Mouse (Mus musculus): ENCODE data around the gene Dpysl5. TPM values are rescaled to one million over a fixed set of nuclear protein-coding genes. Genes with fewer than 3 reads are reported as not detected.

Gene Dpysl5
- total RNA-seq, 2 experiments from 2014 or later = 0.77 to 0.87 TPM

- no peak for DNase-seq
- intact Hi-C loops (cut with DNase I) = no loop called here
These were observed 43.9 kb downstream of the Dpysl5 start for GRCm38 (mm10) chr5:30755215-30755614.

GRCm38 (mm10) chr5:30762815-30763510, 51.6 kb downstream of the Dpysl5 start:
- DNase-seq = no peak
- intact Hi-C loops (cut with DNase I) = no loop called here

GRCm38 (mm10) chr5:30763511-30763830, 52.1 kb downstream of the Dpysl5 start:
- no peak for DNase-seq
- intact Hi-C loops (cut with DNase I) = no loop called here

GRCm38 (mm10) chr5:30765596-30766370, 54.4 kb downstream of the Dpysl5 start:
- intact Hi-C loops (cut with DNase I) = no loop called here

GRCm38 (mm10) chr5:30768082-30768481, 56.7 kb downstream of the Dpysl5 start:
- DNase-seq = peak in 1 of 2 experiments; percentile 8
- intact Hi-C loops (cut with DNase I) = no loop called here

More at GRCm38 (mm10) chr5:30765596-30766370, 54.4 kb downstream of the Dpysl5 start:
- peak in 1 of 2 experiments; percentile 10 for DNase-seq

- intact Hi-C loops (cut with DNase I) = no loop called here
- peak; percentile 55 to 75 for DNase-seq
These were observed 57.2 kb downstream of the Dpysl5 start for GRCm38 (mm10) chr5:30768598-30768997.

GRCm38 (mm10) chr5:30769075-30769474, 57.7 kb downstream of the Dpysl5 start:
- no peak for DNase-seq
- intact Hi-C loops (cut with DNase I) = no loop called here

GRCm38 (mm10) chr5:30774601-30775371, 63.4 kb downstream of the Dpysl5 start:
- intact Hi-C loops (cut with DNase I) = loop anchor here (1.0 to 10.0 kb wide), 2 partner anchors 65 to 260 kb away; no protein-coding TSS in a partner anchor
- peak; percentile 90 to 94 for DNase-seq

- intact Hi-C loops (cut with DNase I) = no loop called here
- DNase-seq = peak; percentile 63 to 66
These were observed 69.3 kb downstream of the Dpysl5 start for GRCm38 (mm10) chr5:30780699-30781098.

- intact Hi-C loops (cut with DNase I) = no loop called here
These were observed 69.8 kb downstream of the Dpysl5 start for GRCm38 (mm10) chr5:30781147-30781546.

GRCm38 (mm10) chr5:30787381-30787780, 76.0 kb downstream of the Dpysl5 start:
- intact Hi-C loops (cut with DNase I) = no loop called here

More at GRCm38 (mm10) chr5:30781147-30781546, 69.8 kb downstream of the Dpysl5 start:
- DNase-seq = no peak

GRCm38 (mm10) chr5:30790047-30790446, 78.7 kb downstream of the Dpysl5 start:
- intact Hi-C loops (cut with DNase I) = no loop called here
- DNase-seq = no peak

More at GRCm38 (mm10) chr5:30787381-30787780, 76.0 kb downstream of the Dpysl5 start:
- DNase-seq = no peak

GRCm38 (mm10) chr5:30796125-30796524, 84.8 kb downstream of the Dpysl5 start:
- intact Hi-C loops (cut with DNase I) = loop anchor here (1.0 to 2.0 kb wide), 3 partner anchors 17 to 87 kb away; no protein-coding TSS in a partner anchor
- DNase-seq = peak; percentile 78 to 90

- DNase-seq = no peak
- intact Hi-C loops (cut with DNase I) = loop anchor here (2.0 kb wide), 1 partner anchor 19 kb away; no protein-coding TSS in a partner anchor
These were observed 86.1 kb downstream of the Dpysl5 start for GRCm38 (mm10) chr5:30797482-30797881.

- intact Hi-C loops (cut with DNase I) = loop anchor here (2.0 kb wide), 1 partner anchor 19 kb away; no protein-coding TSS in a partner anchor
- DNase-seq = no peak
These were observed 86.6 kb downstream of the Dpysl5 start for GRCm38 (mm10) chr5:30797982-30798381.

- intact Hi-C loops (cut with DNase I) = no loop called here
- DNase-seq = no peak
These were observed 87.6 kb downstream of the Dpysl5 start for GRCm38 (mm10) chr5:30798965-30799364.

GRCm38 (mm10) chr5:30802724-30803467, 91.5 kb downstream of the Dpysl5 start:
- no peak for DNase-seq
- intact Hi-C loops (cut with DNase I) = loop anchor here (10.0 kb wide), 1 partner anchor 312 kb away; the partner anchor contains the start of gene Trim54

GRCm38 (mm10) chr5:30806106-30806505, 94.7 kb downstream of the Dpysl5 start:
- peak; percentile 91 to 96 for DNase-seq
- intact Hi-C loops (cut with DNase I) = loop anchor here (1.0 to 10.0 kb wide), 4 partner anchors 49 to 309 kb away; partner anchors contain the start of genes Khk and Trim54

GRCm38 (mm10) chr5:30814424-30815119, 103.2 kb downstream of the Dpysl5 start, which contains the start of gene Mapre3:
TSS of gene Mapre3 (plus strand) at chr5:30814641.
- intact Hi-C loops (cut with DNase I) = no loop called here
- peak; percentile 94 for DNase-seq
